Mouse (Mus musculus): ENCODE results near the gene Arid3c. TPM values are rescaled to one million over a fixed set of nuclear protein-coding genes. Genes with fewer than 3 reads are reported as not detected.
A peak's percentile ranks its signal among the peaks of the same experiment; 100 is the strongest.
"Not testable (repeated sequence)": the region's sequence is repeated elsewhere in the genome, so short reads cannot be mapped to it uniquely, and the experiment has no call there.

Arid3c gene
- not detected in 2 replicates for total RNA-seq (2014; rRNA removed)
- polyA plus RNA-seq (2015; fragmentation: Nextera tagmentation; extraction: Ambion mirVana) = 0.14 and 0.15 TPM in 2 replicates

DNA sequence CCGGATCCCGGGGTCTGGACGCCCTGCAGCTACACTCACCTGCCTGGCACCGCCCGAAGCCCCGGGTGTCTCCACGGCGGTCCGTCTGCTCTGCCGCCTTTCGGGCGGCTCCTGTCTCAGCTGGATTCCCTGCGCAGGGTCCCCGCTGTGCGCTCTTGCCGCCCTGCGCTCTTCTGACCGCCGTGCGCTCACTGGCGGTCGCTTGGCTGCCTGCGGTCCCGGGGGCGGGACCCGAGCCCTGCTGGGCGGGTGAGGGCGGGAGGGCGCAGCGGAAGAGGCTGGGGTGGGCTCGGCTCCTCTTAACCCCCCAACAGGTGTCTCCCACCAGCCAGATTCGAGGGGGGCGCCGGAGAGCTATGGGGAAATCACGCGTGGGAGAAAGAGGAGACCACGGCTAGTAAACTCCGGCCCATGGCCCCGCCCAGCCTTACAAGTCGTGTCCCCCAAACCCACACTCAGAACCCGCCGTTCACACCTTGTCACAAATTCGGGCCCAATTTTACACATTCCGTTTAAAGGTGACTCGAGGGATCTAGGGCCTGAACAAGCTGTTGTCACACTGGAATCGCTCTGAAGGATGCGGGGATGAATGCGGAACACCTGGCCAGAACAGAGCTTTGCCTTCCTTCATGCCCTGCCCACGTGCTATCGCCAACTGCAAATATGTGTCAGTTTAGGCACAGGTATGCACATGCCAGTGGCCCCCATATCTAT lies at the start of gene Arid3c:
Gene Arid3c (minus strand): TSS at position 91 of the 714 bp plus-strand sequence.
- Histone ChIP-seq H3K27ac (ENCODE audit: low read depth, low read length) (no peak within 1 kb of the TSS), H3K27me3 (ENCODE audit: insufficient read depth, low read length) (peaks cover 34% of the 10 kb centered on the region), H3K36me3 (ENCODE audit: insufficient read depth) (no peaks in the 10 kb centered on the region), H3K4me2 (ENCODE audit: low read depth) (peak within 1 kb of the TSS; percentile 69), H3K9ac (peak within 1 kb of the TSS; percentile 43), H3K9me3 (ENCODE audit: low read length) (no peaks in the 10 kb centered on the region), H3K4me3 (ENCODE audit: low read depth, low read length) (peak within 1 kb of the TSS; percentile 36), H3K4me1 (ENCODE audit: insufficient read depth) (no peaks in the 10 kb centered on the region; the same call in 1 of the 2 replicates)
- ATAC-seq = no peak
- no peak for DNase-seq
- WGBS = 2% methylated on average over 49 of the region's 50 CpGs
- no peak; the same call in 1 of the 2 replicates for TF ChIP-seq CTCF (IDR thresholded peaks at IDR 0.05; ENCODE audit: low read depth)

DNA sequence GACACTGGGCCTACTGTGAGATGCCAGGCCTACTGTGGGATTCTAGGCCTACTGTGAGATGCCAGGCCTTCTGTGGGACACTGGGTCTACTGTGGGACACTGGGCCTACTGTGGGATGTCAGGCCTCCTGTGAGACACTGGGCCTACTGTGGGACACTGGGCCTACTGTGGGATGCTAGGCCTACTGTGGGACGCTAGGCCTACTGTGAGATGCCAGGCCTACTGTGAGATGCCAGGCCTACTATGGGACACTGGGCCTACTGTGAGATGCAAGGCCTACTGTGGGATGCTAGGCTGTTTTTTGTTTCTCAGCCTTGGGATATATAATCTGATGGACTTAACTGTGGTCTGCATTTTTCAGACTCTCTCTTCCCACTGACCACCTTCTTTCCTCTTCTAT lies 44.9 kb upstream of the Arid3c start:
- WGBS = 80% methylated on average over 1 of the region's 1 CpGs
- H3K36me3 ChIP-seq (ENCODE audit: insufficient read depth); H3K9me3 ChIP-seq (ENCODE audit: low read length); H3K4me2 ChIP-seq (ENCODE audit: low read depth); DNase-seq; H3K27ac ChIP-seq (ENCODE audit: low read depth, low read length); H3K27me3 ChIP-seq (ENCODE audit: insufficient read depth, low read length); ATAC-seq; H3K9ac ChIP-seq; H3K4me3 ChIP-seq (ENCODE audit: low read depth, low read length); H3K4me1 ChIP-seq (ENCODE audit: insufficient read depth): not testable (repeated sequence)

DNA sequence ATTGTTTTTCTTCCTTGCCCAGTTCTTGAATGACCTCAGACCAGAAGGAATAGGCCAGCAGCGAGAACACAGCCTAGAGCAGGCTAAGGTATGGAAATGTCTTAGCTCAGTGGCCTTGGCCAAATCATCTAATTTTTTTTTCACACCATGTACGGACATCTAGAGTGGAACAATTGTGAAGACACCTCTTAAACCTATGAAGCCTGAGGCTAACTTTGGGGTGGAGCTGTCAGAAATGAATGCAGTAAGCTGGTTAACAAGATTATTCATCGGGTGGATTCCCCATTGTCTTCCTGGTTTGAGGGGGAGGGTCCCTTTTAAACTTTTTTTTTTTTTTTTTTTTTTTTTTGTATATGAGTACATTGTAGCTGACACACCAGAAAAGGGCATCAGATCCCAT lies 43.6 kb upstream of the Arid3c start:
- not testable (repeated sequence) for ATAC-seq; H3K27me3 ChIP-seq (ENCODE audit: insufficient read depth, low read length); H3K9me3 ChIP-seq (ENCODE audit: low read length); H3K4me1 ChIP-seq (ENCODE audit: insufficient read depth); DNase-seq; H3K36me3 ChIP-seq (ENCODE audit: insufficient read depth)
- H3K4me3 ChIP-seq (ENCODE audit: low read depth, low read length) = peak overlapping the region; percentile 39
- peak overlapping the region; percentile 31; the same call in 1 of the 2 replicates for H3K9ac ChIP-seq
- 0 out of 2 replicates have a peak overlapping the region, but pooled peaks have one; percentile 35 for H3K27ac ChIP-seq (ENCODE audit: low read depth, low read length)
- peak overlapping the region; percentile 49 for H3K4me2 ChIP-seq (ENCODE audit: low read depth)
- WGBS = 61% methylated on average over 3 of the region's 3 CpGs

DNA sequence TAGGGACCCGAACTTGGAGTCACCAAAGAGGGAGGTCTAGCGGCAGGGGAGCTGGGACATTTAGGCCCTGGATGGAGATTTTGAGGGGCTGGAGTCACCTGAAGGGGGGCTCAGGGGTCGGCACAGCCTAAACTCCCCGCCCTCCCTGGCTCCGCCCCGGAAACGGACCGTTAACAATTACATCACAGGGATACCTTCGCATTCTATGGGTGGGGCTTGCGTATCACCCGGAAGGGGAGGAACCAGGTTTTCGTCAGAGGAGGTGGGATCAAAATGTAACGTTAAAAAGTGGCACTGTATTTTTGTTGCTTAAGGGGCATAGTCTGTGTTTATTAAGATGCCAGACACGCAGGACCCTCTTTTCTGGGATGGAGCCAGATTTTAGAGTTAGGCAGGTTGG lies 43.1 kb upstream of the Arid3c start, which contains the start of gene Ccl27a:
Gene Ccl27a (minus strand): TSS at position 246 of the 400 bp plus-strand sequence.
- ATAC-seq = not testable (repeated sequence)
- 0% methylated on average over 12 of the region's 14 CpGs for WGBS
- peak within 1 kb of the TSS; percentile 41 for H3K9ac ChIP-seq

DNA sequence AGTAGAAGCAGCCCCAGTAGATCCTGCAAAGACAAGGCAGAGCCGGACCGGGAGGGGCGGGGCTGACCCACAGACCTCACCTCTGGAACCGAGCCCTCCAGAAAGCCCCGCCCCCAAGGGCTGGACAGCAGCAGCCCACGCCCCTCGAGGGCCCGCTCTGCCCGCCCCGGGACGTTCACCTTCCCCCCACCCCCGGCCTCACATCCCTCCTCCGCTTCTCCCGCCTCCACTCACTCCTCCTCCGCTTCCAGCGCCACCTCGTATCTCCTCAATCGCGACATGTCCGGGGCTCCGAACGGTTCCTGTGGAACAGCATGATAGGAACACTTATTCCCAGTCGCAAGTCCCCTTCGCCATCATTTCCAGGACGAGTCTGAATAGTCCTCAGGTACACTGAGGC lies 42.6 kb upstream of the Arid3c start:
- H3K9me3 ChIP-seq (ENCODE audit: low read length); H3K4me1 ChIP-seq (ENCODE audit: insufficient read depth); H3K36me3 ChIP-seq (ENCODE audit: insufficient read depth); ATAC-seq; H3K27ac ChIP-seq (ENCODE audit: low read depth, low read length); H3K27me3 ChIP-seq (ENCODE audit: insufficient read depth, low read length): not testable (repeated sequence)
- Histone ChIP-seq H3K4me3 (ENCODE audit: low read depth, low read length) (peak overlapping the region; percentile 39), H3K9ac (peak overlapping the region; percentile 41; the same call in 1 of the 2 replicates), H3K4me2 (ENCODE audit: low read depth) (peak overlapping the region; percentile 49)
- peak; percentile 34 for DNase-seq
- WGBS = 0% methylated on average over 17 of the region's 25 CpGs

More for the DNA sequence above, 43.1 kb upstream of the Arid3c start, which contains the start of gene Ccl27a:
- 0 out of 2 replicates have a peak within 1 kb of the TSS, but pooled peaks have one; percentile 35 for H3K27ac ChIP-seq (ENCODE audit: low read depth, low read length)
- peak within 1 kb of the TSS; percentile 39 for H3K4me3 ChIP-seq (ENCODE audit: low read depth, low read length)
- not testable (repeated sequence) for H3K4me1 ChIP-seq (ENCODE audit: insufficient read depth); H3K9me3 ChIP-seq (ENCODE audit: low read length); H3K36me3 ChIP-seq (ENCODE audit: insufficient read depth); H3K27me3 ChIP-seq (ENCODE audit: insufficient read depth, low read length)
- peak; percentile 89 for DNase-seq
- H3K4me2 ChIP-seq (ENCODE audit: low read depth) = peak within 1 kb of the TSS; percentile 49

DNA sequence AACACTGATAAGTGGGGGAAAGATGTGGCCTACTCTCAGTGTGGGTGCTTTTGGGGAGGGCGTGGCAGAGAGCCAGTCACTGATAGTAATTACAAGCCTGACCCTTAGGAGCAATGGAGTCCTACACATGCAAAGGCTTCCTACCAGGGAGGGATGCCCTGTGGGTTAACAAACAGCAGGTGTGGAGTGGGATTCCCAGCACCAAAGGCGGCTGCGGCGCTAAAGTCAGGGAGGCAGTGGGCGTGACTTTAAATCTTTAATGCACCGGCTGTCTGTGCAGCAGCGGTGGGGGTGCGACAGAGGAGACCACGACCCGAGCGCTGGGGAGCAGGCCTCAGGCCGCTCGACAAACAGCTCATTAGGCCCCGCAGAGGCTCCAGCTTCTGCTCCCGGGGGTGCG lies 42.0 kb upstream of the Arid3c start:
- Histone ChIP-seq H3K4me3 (ENCODE audit: low read depth, low read length) (peak overlapping the region; percentile 24), H3K4me2 (ENCODE audit: low read depth) (peak overlapping the region; percentile 48)
- H3K4me1 ChIP-seq (ENCODE audit: insufficient read depth); H3K9ac ChIP-seq; H3K27ac ChIP-seq (ENCODE audit: low read depth, low read length); ATAC-seq; H3K27me3 ChIP-seq (ENCODE audit: insufficient read depth, low read length); DNase-seq; H3K36me3 ChIP-seq (ENCODE audit: insufficient read depth); H3K9me3 ChIP-seq (ENCODE audit: low read length): not testable (repeated sequence)
- 0% methylated on average over 4 of the region's 16 CpGs for WGBS

DNA sequence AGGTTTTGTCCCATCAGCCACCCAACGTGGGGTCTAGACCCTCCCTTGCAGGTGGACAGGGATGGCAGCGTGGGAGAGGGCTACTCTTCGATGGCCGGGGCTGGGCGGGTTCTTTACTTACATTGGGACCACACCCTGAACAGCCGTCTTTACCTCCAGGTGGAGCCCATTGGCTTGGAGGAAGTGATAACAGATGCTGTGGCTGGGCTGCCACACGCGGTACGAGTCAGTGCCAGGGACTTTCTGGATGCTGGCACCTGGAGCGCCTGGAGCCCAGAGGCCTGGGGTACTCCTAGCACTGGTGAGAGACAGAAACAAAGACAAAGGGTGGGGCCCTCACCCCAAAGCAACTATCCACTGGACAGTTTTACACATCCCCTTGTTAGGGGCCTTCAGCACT lies 36.4 kb upstream of the Arid3c start:
- not testable (repeated sequence) for DNase-seq; H3K27ac ChIP-seq (ENCODE audit: low read depth, low read length); H3K36me3 ChIP-seq (ENCODE audit: insufficient read depth); H3K27me3 ChIP-seq (ENCODE audit: insufficient read depth, low read length); H3K4me3 ChIP-seq (ENCODE audit: low read depth, low read length); H3K9me3 ChIP-seq (ENCODE audit: low read length); H3K4me2 ChIP-seq (ENCODE audit: low read depth); ATAC-seq; H3K4me1 ChIP-seq (ENCODE audit: insufficient read depth); H3K9ac ChIP-seq
- WGBS = 74% methylated on average over 10 of the region's 10 CpGs

DNA sequence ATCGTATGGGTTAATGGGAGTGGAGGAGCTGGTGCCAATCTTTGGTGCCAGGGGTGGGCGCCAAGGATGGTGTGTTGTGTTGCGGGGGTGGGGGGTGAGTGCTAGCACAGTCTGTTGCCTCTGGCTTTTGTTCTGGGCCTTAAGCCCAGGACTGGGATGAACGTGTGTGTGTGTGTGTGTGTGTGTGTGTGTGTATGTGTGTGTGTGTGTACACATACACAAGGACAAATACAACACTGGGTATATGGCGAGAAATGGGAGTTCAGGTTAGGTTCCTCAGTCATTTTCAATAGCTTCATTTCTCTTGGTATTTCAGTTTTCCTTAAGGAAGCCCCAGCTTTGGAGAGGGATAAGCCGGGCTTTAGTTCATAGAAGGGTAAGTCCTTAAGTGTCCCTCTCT lies 32.2 kb upstream of the Arid3c start:
- H3K9me3 ChIP-seq (ENCODE audit: low read length); H3K9ac ChIP-seq; H3K4me3 ChIP-seq (ENCODE audit: low read depth, low read length); H3K27ac ChIP-seq (ENCODE audit: low read depth, low read length); H3K27me3 ChIP-seq (ENCODE audit: insufficient read depth, low read length); H3K4me1 ChIP-seq (ENCODE audit: insufficient read depth); H3K36me3 ChIP-seq (ENCODE audit: insufficient read depth); DNase-seq; H3K4me2 ChIP-seq (ENCODE audit: low read depth); ATAC-seq: not testable (repeated sequence)
- 61% methylated on average over 3 of the region's 6 CpGs for WGBS

DNA sequence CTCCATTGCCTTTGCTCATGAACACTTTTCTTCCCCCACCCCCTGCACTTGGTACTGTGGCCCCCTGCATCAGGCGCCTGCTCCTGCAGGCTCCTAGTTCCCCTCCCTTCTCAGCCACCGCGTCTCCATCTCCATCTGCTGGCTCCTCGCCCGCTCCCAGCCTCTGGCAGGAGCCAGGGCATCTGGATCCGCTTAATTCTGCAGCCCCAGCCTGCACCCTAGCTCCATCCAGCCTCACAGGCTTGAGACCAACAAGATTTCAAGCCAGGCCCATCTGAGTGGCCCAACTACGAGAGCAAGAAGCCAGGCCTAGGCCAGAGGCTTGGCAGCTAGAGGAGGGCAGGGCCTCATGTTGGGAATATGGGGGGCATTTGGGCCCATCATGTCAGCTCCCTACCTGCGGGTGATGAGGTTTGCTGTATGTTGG lies 31.8 kb upstream of the Arid3c start:
- H3K36me3 ChIP-seq (ENCODE audit: insufficient read depth); H3K27me3 ChIP-seq (ENCODE audit: insufficient read depth, low read length); H3K4me3 ChIP-seq (ENCODE audit: low read depth, low read length); H3K4me1 ChIP-seq (ENCODE audit: insufficient read depth); H3K4me2 ChIP-seq (ENCODE audit: low read depth); H3K27ac ChIP-seq (ENCODE audit: low read depth, low read length); H3K9ac ChIP-seq; H3K9me3 ChIP-seq (ENCODE audit: low read length): not testable (repeated sequence)
- DNase-seq (peak; percentile 52), ATAC-seq (peak; percentile 23; the same call in 1 of the 2 replicates)
- WGBS = 33% methylated on average over 8 of the region's 8 CpGs
